Mouse (Mus musculus) embryonic facial prominence, embryonic 13.5 days (tissue): Measurements from ENCODE around the gene Itpr2. TPM values are rescaled to one million over a fixed set of nuclear protein-coding genes. Genes with fewer than 3 reads are reported as not detected.

ENCODE experiments used
- ATAC-seq: fragments of 200-750 bp; cut with Nextera tagmentation; 2 replicates; pipeline ENCODE4 v1.8.0; 2017; ENCODE audit warnings: low read depth; ENCODE audit not compliant: insufficient number of reproducible peaks, insufficient read depth, low FRiP score, low TSS enrichment
- H3K27ac ChIP-seq: fragments of 300-500 bp; sonication (generic); 2 replicates; pipeline ENCODE4 v1.5.1; 2015; ENCODE audit warnings: moderate library complexity, mild to moderate bottlenecking, inconsistent platforms
- H3K27me3 ChIP-seq: fragments of 300-500 bp; sonication (generic); 2 replicates; pipeline ENCODE4 v1.6.1; 2015; ENCODE audit warnings: mild to moderate bottlenecking, inconsistent platforms
- H3K36me3 ChIP-seq: fragments of 300-500 bp; sonication (generic); 2 replicates; pipeline ENCODE4 v1.6.1; 2015; ENCODE audit warnings: mild to moderate bottlenecking, inconsistent platforms
- H3K4me1 ChIP-seq: fragments of 300-500 bp; sonication (generic); 2 replicates; pipeline ENCODE4 v1.6.1; 2015; ENCODE audit warnings: inconsistent platforms
- H3K4me2 ChIP-seq: fragments of 300-500 bp; sonication (generic); 2 replicates; pipeline ENCODE4 v1.6.1; 2015; ENCODE audit warnings: moderate library complexity, mild to moderate bottlenecking, inconsistent platforms
- H3K4me3 ChIP-seq: fragments of 300-500 bp; sonication (generic); 2 replicates; pipeline ENCODE4 v1.5.1; 2015; ENCODE audit warnings: mild to moderate bottlenecking, inconsistent platforms
- H3K9ac ChIP-seq: fragments of 300-500 bp; sonication (generic); 2 replicates; pipeline ENCODE4 v1.6.1; 2015; ENCODE audit warnings: mild to moderate bottlenecking, inconsistent platforms
- H3K9me3 ChIP-seq: fragments of 300-500 bp; sonication (generic); 2 replicates; pipeline ENCODE4 v1.6.1; 2016; ENCODE audit warnings: inconsistent platforms
- WGBS: fragments of 180-500 bp; shearing (Covaris S2); methylation state at CpG from one replicate; pipeline ENCODE4 v1.1.7; 2015; ENCODE audit warnings: mixed read lengths; 5-methylcytosine and 5-hydroxymethylcytosine counted together
- polyA plus RNA-seq: library from polyadenylated mRNA; unstranded; fragments of >200 nt; fragmentation: Nextera tagmentation; extraction: Ambion mirVana; gene quantifications from 2 replicates; pipeline ENCODE4 v1.2.1, GENCODE M21; 2015

Gene Itpr2
- polyA plus RNA-seq, 1 experiment from 2014 or later = 9.3 TPM

DNA sequence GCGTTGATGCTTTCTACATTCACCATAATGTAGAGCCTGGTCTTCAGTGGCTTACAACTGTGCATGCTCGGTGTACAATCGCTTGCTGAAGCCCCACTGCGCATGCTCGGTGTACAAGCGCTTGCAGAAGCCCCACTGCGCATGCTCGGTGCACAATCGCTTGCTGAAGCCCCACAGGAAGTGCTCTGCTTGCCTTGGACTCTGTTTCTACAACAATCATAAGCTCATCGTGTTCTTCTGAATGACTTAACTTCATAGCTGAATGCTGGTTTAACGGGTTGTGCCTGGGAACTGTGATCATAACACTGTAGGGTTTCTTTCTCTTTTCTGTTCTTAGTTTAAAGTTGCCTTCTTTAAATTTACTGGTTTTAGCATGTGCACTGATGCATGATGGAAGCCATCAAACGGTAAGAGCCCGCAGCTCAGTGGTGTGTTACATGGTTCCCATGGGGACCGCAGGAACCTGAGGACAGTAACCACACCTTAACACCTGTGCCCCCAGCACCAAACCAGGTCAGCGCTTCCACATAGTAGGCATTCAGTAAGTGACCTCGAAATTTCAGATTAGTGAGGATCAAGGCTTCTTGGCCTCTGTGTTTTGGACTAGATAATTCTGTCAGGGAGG lies 90.5 kb downstream of the Itpr2 start:
- no peaks in the 10 kb centered on the region for H3K9me3 ChIP-seq
- no peaks in the 10 kb centered on the region; the same call in 1 of the 2 replicates for H3K27me3 ChIP-seq
- WGBS = 84% methylated on average over 16 of the region's 16 CpGs
- no peaks in the 10 kb centered on the region for H3K36me3 ChIP-seq
- H3K9ac ChIP-seq = no peak overlapping the region
- no peak for ATAC-seq
- H3K4me2 ChIP-seq = no peak overlapping the region
- H3K4me1 ChIP-seq = peaks cover 15% of the 10 kb centered on the region
- no peak overlapping the region for H3K4me3 ChIP-seq
- H3K27ac ChIP-seq = no peak overlapping the region

DNA sequence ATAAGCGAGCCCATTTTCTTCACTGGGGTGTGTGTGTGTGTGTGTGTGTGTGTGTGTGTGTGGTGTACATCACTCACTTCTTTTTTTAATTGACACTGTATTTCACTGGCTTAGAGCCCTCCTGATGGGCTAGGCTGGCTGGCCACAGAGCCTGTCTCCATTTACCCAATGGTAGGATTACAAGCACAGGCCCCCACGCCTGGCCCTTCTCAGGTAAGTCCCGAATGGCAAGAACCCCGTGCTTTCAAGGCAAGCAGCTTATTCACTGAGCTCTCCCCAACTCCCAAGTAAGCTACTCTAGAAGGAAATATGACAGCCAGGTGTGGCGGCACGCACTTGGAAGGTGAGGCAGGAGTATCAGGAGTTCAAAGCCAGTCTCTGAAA lies 91.6 kb downstream of the Itpr2 start:
- Histone ChIP-seq H3K27ac (no peak overlapping the region), H3K9ac (no peak overlapping the region), H3K4me3 (no peak overlapping the region), H3K27me3 (no peaks in the 10 kb centered on the region; the same call in 1 of the 2 replicates), H3K36me3 (no peaks in the 10 kb centered on the region), H3K4me1 (peaks cover 15% of the 10 kb centered on the region), H3K9me3 (no peaks in the 10 kb centered on the region), H3K4me2 (peak overlapping the region; percentile 49)
- 68% methylated on average over 6 of the region's 6 CpGs for WGBS
- ATAC-seq = no peak

DNA sequence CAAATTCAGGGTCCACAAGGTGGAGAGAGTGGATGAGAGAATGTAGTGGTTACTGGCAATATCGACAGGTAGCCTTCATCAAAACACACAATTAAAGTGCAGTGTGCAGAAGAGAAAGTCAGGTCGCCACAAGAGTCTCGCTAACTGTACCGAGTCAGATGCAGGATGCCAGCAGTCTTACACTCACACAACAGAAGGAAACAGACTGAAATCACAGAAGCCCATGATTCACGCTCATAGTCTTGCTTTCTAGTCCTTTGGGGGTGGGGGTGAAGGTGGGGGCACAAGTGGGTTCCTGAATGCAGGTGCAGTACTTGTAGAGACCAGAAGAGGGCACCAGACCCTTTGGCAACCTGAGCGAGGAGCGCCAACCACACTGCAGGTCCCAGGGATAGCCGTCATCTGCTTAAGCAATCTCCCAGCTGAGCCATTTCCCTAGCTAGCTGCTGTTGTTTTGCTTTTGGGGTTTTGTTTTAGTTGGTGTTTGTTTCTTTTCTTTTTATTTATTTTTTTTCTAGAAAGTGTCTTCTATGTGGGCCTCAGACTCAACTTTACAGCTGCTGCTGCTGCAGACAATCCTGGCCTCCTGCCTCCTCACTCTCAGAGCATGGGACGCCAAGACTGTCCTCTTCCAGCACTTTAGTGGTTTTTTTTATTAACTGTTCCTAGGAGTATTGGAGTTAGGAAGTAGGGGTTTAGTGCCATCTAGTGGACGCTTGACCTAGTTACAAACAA lies 92.2 kb downstream of the Itpr2 start:
- Histone ChIP-seq H3K4me1 (peaks cover 15% of the 10 kb centered on the region), H3K4me3 (0 out of 2 replicates have a peak overlapping the region, but pooled peaks have one; percentile 18), H3K27ac (peak overlapping the region; percentile 68; the same call in 1 of the 2 replicates), H3K4me2 (peak overlapping the region; percentile 49), H3K36me3 (no peaks in the 10 kb centered on the region), H3K9ac (no peak overlapping the region), H3K9me3 (no peaks in the 10 kb centered on the region), H3K27me3 (no peaks in the 10 kb centered on the region; the same call in 1 of the 2 replicates)
- WGBS = 18% methylated on average over 10 of the region's 10 CpGs
- ATAC-seq = 0 out of 2 replicates have a peak, but pooled peaks have one; percentile 57

DNA sequence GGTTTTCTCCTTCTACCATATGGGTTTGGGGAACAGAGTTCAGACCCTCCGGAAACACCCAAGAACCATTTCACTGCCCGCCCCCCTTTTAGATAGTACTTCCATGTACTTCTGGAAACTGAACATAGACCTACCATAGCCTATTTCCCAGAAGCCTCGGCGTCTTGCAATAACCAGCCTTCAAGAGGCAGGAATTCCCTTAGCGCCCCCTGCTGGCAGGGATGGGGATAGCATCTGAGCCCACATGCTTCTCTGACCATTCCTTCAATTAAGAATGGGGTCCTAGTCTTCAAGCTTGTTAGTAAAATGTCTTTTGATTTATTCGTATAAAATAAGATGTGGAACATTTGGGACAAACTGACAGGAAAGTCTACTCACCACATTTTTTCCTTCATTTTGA lies 96.6 kb downstream of the Itpr2 start:
- Histone ChIP-seq H3K4me1 (peaks cover 18% of the 10 kb centered on the region), H3K36me3 (no peaks in the 10 kb centered on the region), H3K27ac (no peak overlapping the region), H3K4me2 (no peak overlapping the region), H3K9ac (no peak overlapping the region), H3K4me3 (no peak overlapping the region), H3K27me3 (no peaks in the 10 kb centered on the region), H3K9me3 (no peaks in the 10 kb centered on the region)
- 55% methylated on average over 6 of the region's 6 CpGs for WGBS
- no peak for ATAC-seq

DNA sequence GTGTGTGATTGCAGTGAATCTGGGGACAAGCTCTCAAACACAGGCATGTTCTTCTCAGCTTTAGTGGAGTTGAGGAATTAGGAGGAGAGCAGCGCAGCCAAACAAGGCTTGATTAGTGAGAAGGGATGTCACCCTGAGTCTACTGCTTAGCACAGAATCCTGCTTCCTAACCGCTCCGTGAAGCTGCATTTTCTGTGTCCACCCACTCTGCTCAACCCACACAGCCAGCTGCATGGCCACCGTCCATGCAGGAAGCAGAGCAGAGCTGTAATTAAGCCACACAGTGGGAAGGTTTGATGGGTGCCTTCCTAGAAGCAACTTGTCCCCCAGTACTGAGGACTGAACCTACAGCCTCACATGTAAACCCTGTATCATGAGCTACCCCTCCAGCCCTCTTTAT lies 97.1 kb downstream of the Itpr2 start:
- H3K9me3 ChIP-seq = no peaks in the 10 kb centered on the region
- no peak overlapping the region for H3K4me3 ChIP-seq
- WGBS = 81% methylated on average over 4 of the region's 4 CpGs
- no peak overlapping the region for H3K4me2 ChIP-seq
- H3K4me1 ChIP-seq = peaks cover 18% of the 10 kb centered on the region
- ATAC-seq = no peak
- H3K36me3 ChIP-seq = no peaks in the 10 kb centered on the region
- no peaks in the 10 kb centered on the region for H3K27me3 ChIP-seq
- no peak overlapping the region for H3K27ac ChIP-seq
- H3K9ac ChIP-seq = no peak overlapping the region

DNA sequence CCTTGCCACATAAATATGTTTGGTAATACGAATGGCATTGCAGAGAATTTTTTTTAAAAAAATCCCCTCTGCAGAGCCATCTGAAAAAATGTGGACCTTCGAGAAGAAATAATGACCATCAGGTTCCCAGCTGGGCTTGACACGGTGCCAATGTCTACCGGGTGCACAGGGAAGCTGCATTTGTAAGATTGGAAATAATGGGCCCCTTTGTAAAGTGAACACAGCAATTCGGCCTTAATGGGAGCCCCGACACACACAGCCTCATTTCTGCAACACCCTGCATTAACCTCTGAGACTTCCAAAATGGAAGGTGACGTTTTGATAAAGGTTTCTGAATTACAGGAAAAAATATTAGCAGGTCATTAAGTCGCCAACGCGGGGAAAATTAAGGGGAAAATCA lies 97.9 kb downstream of the Itpr2 start:
- WGBS = 51% methylated on average over 10 of the region's 10 CpGs
- Histone ChIP-seq H3K36me3 (no peaks in the 10 kb centered on the region), H3K27ac (no peak overlapping the region), H3K4me3 (no peak overlapping the region), H3K9me3 (no peaks in the 10 kb centered on the region), H3K4me1 (peaks cover 13% of the 10 kb centered on the region), H3K9ac (no peak overlapping the region), H3K4me2 (no peak overlapping the region), H3K27me3 (no peaks in the 10 kb centered on the region)
- no peak for ATAC-seq

DNA sequence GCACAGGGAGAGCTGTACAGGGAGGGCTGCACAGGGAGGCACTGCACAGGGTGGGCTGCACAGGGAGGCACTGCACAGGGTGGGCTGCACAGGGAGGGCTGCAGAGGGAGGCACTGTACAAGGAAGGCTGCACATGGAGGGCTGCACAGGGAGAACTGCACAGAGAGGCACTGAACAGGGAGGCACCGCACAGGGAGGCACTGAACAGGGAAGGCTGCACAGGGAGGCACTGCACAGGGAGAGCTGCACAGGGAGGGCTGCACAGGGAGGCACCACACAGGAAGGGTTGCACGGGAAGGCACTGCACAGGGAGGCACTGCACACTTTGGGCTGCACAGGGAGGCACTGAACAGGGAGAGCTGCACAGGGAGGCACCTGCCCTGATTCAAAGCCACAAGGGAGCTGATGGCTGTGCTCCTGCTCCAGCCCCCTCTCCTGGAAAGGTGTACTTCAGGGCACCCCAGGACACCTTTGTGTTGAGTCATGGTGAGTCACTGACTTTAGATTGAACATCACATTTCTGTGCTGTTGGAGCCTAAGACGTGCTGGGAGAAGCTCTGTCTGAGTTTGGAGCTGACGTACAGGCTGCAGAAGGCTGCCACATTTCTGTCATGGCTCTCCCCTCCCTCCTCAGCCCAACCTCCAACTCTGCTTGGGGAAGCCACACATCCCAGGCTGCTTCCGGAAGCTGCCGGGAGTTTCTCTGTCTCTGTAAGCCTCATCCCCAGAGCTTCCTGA lies 98.9 kb downstream of the Itpr2 start:
- Histone ChIP-seq H3K4me1 (peaks cover 13% of the 10 kb centered on the region), H3K4me3 (no peak overlapping the region), H3K36me3 (no peaks in the 10 kb centered on the region), H3K27ac (no peak overlapping the region), H3K4me2 (peak overlapping the region; percentile 1; the same call in 1 of the 2 replicates), H3K27me3 (no peaks in the 10 kb centered on the region), H3K9me3 (no peaks in the 10 kb centered on the region), H3K9ac (0 out of 2 replicates have a peak overlapping the region, but pooled peaks have one; percentile 16)
- ATAC-seq = no peak
- WGBS = 36% methylated on average over 6 of the region's 6 CpGs

DNA sequence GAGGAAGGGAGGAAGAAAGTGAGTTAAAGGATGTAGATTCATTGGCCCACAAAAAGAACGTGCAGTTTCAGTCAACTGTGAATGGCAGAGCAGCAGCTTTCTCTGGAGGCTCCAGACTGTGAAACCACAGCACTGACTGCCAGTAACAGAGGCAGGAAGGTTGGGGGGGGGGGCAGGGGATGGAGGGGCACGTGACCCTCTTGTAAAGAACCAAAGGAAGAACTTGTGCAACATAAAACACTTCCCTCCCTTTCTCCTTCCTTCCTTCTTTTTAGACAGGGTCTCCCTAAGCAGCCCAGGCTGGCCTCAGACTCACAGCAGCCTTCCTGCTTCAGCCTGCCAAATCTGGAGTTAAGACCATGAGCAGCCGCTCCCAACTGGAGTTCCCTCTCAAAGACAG lies 104.2 kb downstream of the Itpr2 start:
- H3K4me3 ChIP-seq = no peak overlapping the region
- no peaks in the 10 kb centered on the region for H3K36me3 ChIP-seq
- H3K4me1 ChIP-seq = peaks cover 11% of the 10 kb centered on the region
- WGBS = 71% methylated on average over 3 of the region's 3 CpGs
- H3K4me2 ChIP-seq = no peak overlapping the region
- H3K27me3 ChIP-seq = no peaks in the 10 kb centered on the region
- no peak overlapping the region for H3K27ac ChIP-seq
- H3K9me3 ChIP-seq = no peaks in the 10 kb centered on the region; the same call in 1 of the 2 replicates
- ATAC-seq = no peak
- no peak overlapping the region for H3K9ac ChIP-seq

DNA sequence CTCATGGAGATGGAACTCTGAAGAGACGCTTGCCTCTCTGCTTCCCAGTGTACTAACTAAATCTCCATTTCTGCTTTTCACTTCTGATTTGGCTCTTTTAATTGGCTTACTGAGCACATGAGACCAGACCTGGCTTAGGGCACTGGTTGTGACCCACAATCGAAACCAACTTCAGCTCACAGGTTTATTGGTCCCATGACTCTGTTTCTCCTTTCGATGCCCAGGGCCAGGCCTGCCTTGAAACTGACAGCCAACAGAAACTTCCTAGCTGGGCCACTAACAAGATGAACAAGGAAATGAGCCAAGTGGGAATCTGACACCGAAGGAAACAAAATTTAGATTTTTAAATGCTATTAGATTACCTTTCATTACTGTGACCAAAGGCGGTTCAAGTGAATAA lies 105.8 kb downstream of the Itpr2 start:
- Histone ChIP-seq H3K36me3 (no peaks in the 10 kb centered on the region), H3K9me3 (no peaks in the 10 kb centered on the region; the same call in 1 of the 2 replicates), H3K27me3 (no peaks in the 10 kb centered on the region), H3K9ac (no peak overlapping the region), H3K4me2 (no peak overlapping the region), H3K4me3 (no peak overlapping the region), H3K27ac (no peak overlapping the region), H3K4me1 (peaks cover 9% of the 10 kb centered on the region; the same call in 1 of the 2 replicates)
- ATAC-seq = no peak
- WGBS = 76% methylated on average over 5 of the region's 5 CpGs

DNA sequence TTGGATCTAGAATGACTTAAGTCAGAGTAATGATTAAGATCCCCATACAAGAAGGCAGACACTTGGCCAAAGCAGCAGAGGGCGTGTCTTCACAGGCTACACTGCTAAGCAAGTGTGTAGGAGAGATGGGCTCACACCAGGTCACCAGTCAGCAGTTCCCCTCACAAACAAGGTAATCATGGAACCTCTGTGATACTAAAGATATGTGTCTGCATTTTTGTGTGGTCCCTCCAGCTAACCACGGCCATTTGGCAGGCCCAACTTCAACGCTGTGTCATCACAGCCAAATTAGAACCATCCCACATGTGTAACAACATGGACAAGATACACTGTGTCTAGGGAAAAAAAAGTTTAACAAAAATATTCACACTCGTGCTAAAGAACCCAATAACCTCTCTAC lies 106.4 kb downstream of the Itpr2 start:
- H3K36me3 ChIP-seq = no peaks in the 10 kb centered on the region
- no peaks in the 10 kb centered on the region; the same call in 1 of the 2 replicates for H3K9me3 ChIP-seq
- no peak for ATAC-seq
- no peaks in the 10 kb centered on the region for H3K27me3 ChIP-seq
- 69% methylated on average over 4 of the region's 4 CpGs for WGBS
- H3K9ac ChIP-seq = no peak overlapping the region
- H3K4me1 ChIP-seq = peaks cover 9% of the 10 kb centered on the region; the same call in 1 of the 2 replicates
- no peak overlapping the region for H3K4me3 ChIP-seq
- H3K27ac ChIP-seq = no peak overlapping the region
- H3K4me2 ChIP-seq = no peak overlapping the region

DNA sequence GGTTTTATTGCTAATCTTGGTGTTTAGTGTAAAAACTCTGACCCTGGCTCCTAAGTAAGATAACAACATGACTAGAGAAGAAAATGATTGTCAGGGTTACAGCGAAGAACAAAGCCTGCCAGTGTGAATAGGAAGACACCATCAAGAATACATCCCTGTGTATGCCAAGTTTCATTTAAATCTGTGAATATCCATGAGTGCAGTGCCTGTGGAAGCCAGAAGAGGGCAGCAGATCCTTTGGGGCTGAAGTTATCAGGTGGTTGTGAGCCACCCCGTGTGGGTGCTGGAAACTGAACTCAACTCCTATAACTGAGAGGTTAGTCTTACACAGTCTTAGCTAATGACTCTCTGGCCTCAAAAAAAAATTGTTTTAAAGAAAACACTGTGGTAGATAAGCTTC lies 109.8 kb downstream of the Itpr2 start:
- 81% methylated on average over 2 of the region's 2 CpGs for WGBS
- no peak for ATAC-seq
- H3K27ac ChIP-seq = no peak overlapping the region
- no peaks in the 10 kb centered on the region for H3K27me3 ChIP-seq
- H3K36me3 ChIP-seq = no peaks in the 10 kb centered on the region
- H3K4me3 ChIP-seq = no peak overlapping the region
- no peak overlapping the region for H3K4me2 ChIP-seq
- no peak overlapping the region for H3K9ac ChIP-seq
- H3K9me3 ChIP-seq = no peaks in the 10 kb centered on the region; the same call in 1 of the 2 replicates
- peaks cover 10% of the 10 kb centered on the region for H3K4me1 ChIP-seq
